Mouse (Mus musculus): ENCODE results near the gene Got2.

GRCm38 (mm10) chr8:95932841-95933240 lies 44.5 kb upstream of the Got2 start:
- no peak for TF ChIP-seq CTCF (IDR thresholded peaks at IDR 0.05; ENCODE audit: insufficient read depth, low read depth, low read length)
- no peak for TF ChIP-seq POLR2A (IDR thresholded peaks at IDR 0.05; ENCODE audit: insufficient read depth, low read depth, low read length)
